Mouse (Mus musculus): Measurements from ENCODE around the gene Hnrnpl. TPM values are rescaled to one million over a fixed set of nuclear protein-coding genes. Genes with fewer than 3 reads are reported as not detected.

Hnrnpl gene
- polyA plus RNA-seq, 1 experiment from 2014 or later: 323 TPM

- WGBS: 88% methylated on average over 9 of the region's 9 CpGs
- peaks cover 85% of the 10 kb centered on the region for H3K4me1 ChIP-seq
- no peak for ATAC-seq (ENCODE audit: low FRiP score, low read depth)
Observed at GRCm38 (mm10) chr7:28816201-28816600, 7.9 kb downstream of the Hnrnpl start.

DNA sequence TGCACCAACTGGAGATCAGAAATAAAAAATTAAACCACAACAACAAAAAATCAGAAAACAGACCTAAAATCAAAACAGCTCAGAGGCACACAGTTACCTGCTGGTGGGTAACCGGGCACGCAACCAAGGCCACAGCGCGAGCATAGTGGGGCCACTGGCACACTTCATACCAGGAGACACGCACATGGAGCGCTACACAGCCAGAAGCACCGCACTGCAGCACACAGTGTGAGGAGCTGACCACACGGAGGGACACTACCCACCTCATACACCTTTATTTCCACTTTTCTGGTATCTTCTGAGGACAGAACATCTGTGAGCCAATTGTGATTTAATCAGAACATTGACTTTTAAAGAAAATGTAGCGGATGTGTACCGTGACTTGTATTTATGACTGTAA lies 8.6 kb downstream of the Hnrnpl start:
- Histone ChIP-seq H3K9me3 (no peaks in the 10 kb centered on the region), H3K4me2 (replicated peaks) (no peak overlapping the region), H3K4me3 (no peak overlapping the region), H3K9ac (replicated peaks) (no peak overlapping the region), H3K27ac (replicated peaks) (no peak overlapping the region), H3K36me3 (peaks cover 97% of the 10 kb centered on the region), H3K4me1 (peaks cover 83% of the 10 kb centered on the region), H3K27me3 (no peaks in the 10 kb centered on the region)
- 96% methylated on average over 10 of the region's 10 CpGs for WGBS
- no peak for ATAC-seq (ENCODE audit: low FRiP score, low read depth)

More at GRCm38 (mm10) chr7:28816201-28816600, 7.9 kb downstream of the Hnrnpl start:
- peaks cover 90% of the 10 kb centered on the region for H3K36me3 ChIP-seq
- H3K9ac ChIP-seq (replicated peaks): 0 out of 2 replicates have a peak overlapping the region, but pooled peaks have one; percentile 15
- no peak overlapping the region for H3K27ac ChIP-seq (replicated peaks)
- no peak overlapping the region for H3K4me2 ChIP-seq (replicated peaks)
- H3K27me3 ChIP-seq: no peaks in the 10 kb centered on the region
- H3K4me3 ChIP-seq: peak overlapping the region; percentile 7; the same call in 1 of the 2 replicates
- no peaks in the 10 kb centered on the region for H3K9me3 ChIP-seq

DNA sequence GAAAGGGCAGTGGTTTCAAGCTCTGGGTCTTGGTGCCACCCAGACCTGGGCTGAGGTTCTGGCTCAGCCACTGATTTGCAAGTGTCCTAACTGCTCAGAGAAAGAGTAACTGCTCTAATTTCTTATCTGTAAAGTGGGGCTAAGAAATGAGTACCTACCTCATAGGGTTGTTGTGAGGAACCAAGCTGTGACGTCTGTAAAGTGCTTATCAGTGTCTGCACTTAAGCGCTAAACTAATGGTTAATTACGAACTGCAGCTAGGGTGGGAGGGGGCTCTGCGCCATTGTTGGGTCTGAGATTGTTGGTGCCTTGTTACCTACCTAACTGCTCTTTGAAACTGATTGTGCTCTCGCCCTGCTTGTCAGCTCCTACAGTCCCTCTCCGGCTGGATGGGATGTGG lies 9.2 kb downstream of the Hnrnpl start:
- Histone ChIP-seq H3K4me3 (no peak overlapping the region), H3K27ac (replicated peaks) (no peak overlapping the region), H3K36me3 (peaks cover 98% of the 10 kb centered on the region), H3K9me3 (no peaks in the 10 kb centered on the region), H3K4me1 (peaks cover 77% of the 10 kb centered on the region), H3K4me2 (replicated peaks) (peak overlapping the region; percentile 7; the same call in 1 of the 2 replicates), H3K27me3 (no peaks in the 10 kb centered on the region), H3K9ac (replicated peaks) (no peak overlapping the region)
- ATAC-seq (ENCODE audit: low FRiP score, low read depth): no peak
- 68% methylated on average over 6 of the region's 6 CpGs for WGBS

DNA sequence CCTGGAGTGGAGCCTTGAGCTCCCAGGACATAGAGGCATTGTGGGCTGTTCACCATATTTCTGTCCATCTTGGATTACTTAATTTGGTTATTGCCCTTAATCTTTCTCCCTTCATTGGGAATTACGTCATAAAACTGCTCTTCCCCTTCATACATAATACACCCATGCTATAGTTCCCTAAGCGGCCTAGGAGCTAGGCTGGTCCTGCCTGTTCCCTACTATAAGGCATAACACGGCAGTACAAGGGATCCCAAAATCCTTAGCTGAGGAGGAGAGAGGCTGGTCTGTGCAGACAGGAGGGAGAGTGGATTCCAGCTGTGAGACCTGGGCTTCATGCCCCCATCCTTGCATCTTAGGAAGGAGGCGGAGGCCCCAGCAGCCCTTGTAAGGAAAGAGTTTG lies 9.6 kb downstream of the Hnrnpl start:
- Histone ChIP-seq H3K27me3 (no peaks in the 10 kb centered on the region), H3K9me3 (no peaks in the 10 kb centered on the region), H3K4me2 (replicated peaks) (no peak overlapping the region; the same call in 1 of the 2 replicates), H3K9ac (replicated peaks) (no peak overlapping the region), H3K4me3 (no peak overlapping the region), H3K4me1 (peaks cover 73% of the 10 kb centered on the region), H3K27ac (replicated peaks) (no peak overlapping the region), H3K36me3 (peaks cover 98% of the 10 kb centered on the region)
- WGBS: 81% methylated on average over 4 of the region's 4 CpGs
- ATAC-seq (ENCODE audit: low FRiP score, low read depth): no peak

GRCm38 (mm10) chr7:28818436-28818835 lies 10.1 kb downstream of the Hnrnpl start:
- H3K27ac ChIP-seq (replicated peaks): no peak overlapping the region
- no peaks in the 10 kb centered on the region for H3K9me3 ChIP-seq
- H3K9ac ChIP-seq (replicated peaks): no peak overlapping the region
- peaks cover 93% of the 10 kb centered on the region for H3K36me3 ChIP-seq
- peaks cover 68% of the 10 kb centered on the region for H3K4me1 ChIP-seq
- ATAC-seq (ENCODE audit: low FRiP score, low read depth): no peak
- H3K4me3 ChIP-seq: no peak overlapping the region
- H3K27me3 ChIP-seq: no peaks in the 10 kb centered on the region
- no peak overlapping the region for H3K4me2 ChIP-seq (replicated peaks)
- WGBS: 84% methylated on average over 18 of the region's 18 CpGs

DNA sequence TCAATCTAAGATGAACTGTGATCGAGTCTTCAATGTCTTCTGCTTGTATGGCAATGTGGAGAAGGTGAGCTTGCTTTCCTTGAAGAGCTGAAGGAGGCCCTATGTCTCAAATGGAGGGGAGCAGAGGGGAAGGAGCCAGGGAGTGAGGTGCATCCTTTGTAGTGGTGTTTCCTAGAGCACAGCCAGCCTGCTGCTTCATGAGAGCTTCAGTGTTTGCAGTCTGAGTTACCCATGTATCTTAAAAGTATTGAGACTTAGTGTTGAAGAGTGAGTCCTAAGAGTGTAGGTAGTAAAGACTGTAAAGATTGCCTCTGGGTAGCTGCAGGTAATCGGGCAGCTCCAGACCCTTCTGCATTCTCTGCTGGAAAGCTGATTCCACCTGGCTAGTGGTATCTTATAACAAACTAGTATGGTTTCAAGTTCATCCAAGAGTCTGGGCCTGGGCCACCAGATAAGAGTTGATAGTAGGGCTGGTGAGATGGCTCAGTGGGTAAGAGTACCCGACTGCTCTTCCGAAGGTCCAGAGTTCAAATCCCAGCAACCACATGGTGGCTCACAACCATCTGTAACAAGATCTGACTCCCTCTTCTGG lies 10.6 kb downstream of the Hnrnpl start:
- Histone ChIP-seq H3K27ac (replicated peaks) (no peak overlapping the region), H3K9ac (replicated peaks) (no peak overlapping the region), H3K36me3 (peaks cover 88% of the 10 kb centered on the region), H3K4me1 (peaks cover 63% of the 10 kb centered on the region), H3K9me3 (no peaks in the 10 kb centered on the region), H3K27me3 (no peaks in the 10 kb centered on the region), H3K4me3 (no peak overlapping the region), H3K4me2 (replicated peaks) (no peak overlapping the region)
- ATAC-seq (ENCODE audit: low FRiP score, low read depth): no peak
- WGBS: 90% methylated on average over 4 of the region's 4 CpGs

- Histone ChIP-seq H3K36me3 (peaks cover 82% of the 10 kb centered on the region), H3K9ac (replicated peaks) (no peak overlapping the region), H3K27ac (replicated peaks) (peak overlapping the region; percentile 69; the same call in 1 of the 2 replicates), H3K9me3 (no peaks in the 10 kb centered on the region), H3K4me3 (no peak overlapping the region), H3K4me1 (peaks cover 59% of the 10 kb centered on the region), H3K4me2 (replicated peaks) (no peak overlapping the region), H3K27me3 (no peaks in the 10 kb centered on the region)
- WGBS: 76% methylated on average over 4 of the region's 4 CpGs
- no peak for ATAC-seq (ENCODE audit: low FRiP score, low read depth)
Observed at GRCm38 (mm10) chr7:28819571-28819970, 11.2 kb downstream of the Hnrnpl start.

- Histone ChIP-seq H3K4me2 (replicated peaks) (no peak overlapping the region), H3K27me3 (no peaks in the 10 kb centered on the region), H3K4me3 (no peak overlapping the region), H3K9me3 (no peaks in the 10 kb centered on the region), H3K36me3 (peaks cover 72% of the 10 kb centered on the region), H3K9ac (replicated peaks) (no peak overlapping the region), H3K4me1 (peaks cover 56% of the 10 kb centered on the region), H3K27ac (replicated peaks) (peak overlapping the region; percentile 69)
- ATAC-seq (ENCODE audit: low FRiP score, low read depth): peak; percentile 38; the same call in 1 of the 2 replicates
- WGBS: 44% methylated on average over 12 of the region's 12 CpGs
Observed at GRCm38 (mm10) chr7:28820358-28821260, 12.3 kb downstream of the Hnrnpl start.

GRCm38 (mm10) chr7:28821261-28821831 lies 13.0 kb downstream of the Hnrnpl start:
- Histone ChIP-seq H3K9me3 (no peaks in the 10 kb centered on the region), H3K4me1 (peaks cover 56% of the 10 kb centered on the region), H3K27me3 (no peaks in the 10 kb centered on the region), H3K4me2 (replicated peaks) (no peak overlapping the region), H3K36me3 (peaks cover 64% of the 10 kb centered on the region), H3K4me3 (no peak overlapping the region), H3K27ac (replicated peaks) (peak overlapping the region; percentile 69; the same call in 1 of the 2 replicates), H3K9ac (replicated peaks) (no peak overlapping the region)
- no peak for ATAC-seq (ENCODE audit: low FRiP score, low read depth)
- WGBS: 80% methylated on average over 10 of the region's 10 CpGs

DNA sequence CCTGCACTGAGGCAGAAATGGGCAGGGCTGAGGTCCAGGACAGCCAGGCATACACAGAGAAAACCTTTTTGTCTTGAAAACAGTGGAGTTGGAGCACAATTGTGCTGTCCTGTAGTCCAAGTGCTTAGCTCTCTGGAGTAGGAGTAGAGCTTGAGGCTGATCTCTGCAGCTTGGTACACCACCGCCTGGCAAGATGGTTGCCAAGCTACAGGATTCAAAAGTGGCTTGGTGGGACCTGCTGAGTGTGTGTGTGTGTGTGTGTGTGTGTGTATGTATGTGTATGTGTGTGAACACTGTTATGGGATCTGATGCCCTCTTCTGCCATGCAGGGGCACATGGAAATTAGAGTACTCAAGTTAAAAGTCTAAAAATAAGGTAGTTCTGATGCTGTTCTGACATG lies 14.2 kb downstream of the Hnrnpl start:
- H3K36me3 ChIP-seq: peaks cover 52% of the 10 kb centered on the region
- peak overlapping the region; percentile 39; the same call in 1 of the 2 replicates for H3K27ac ChIP-seq (replicated peaks)
- H3K27me3 ChIP-seq: no peaks in the 10 kb centered on the region
- H3K4me1 ChIP-seq: peaks cover 45% of the 10 kb centered on the region
- H3K9ac ChIP-seq (replicated peaks): no peak overlapping the region
- ATAC-seq (ENCODE audit: low FRiP score, low read depth): no peak
- no peak overlapping the region for H3K4me2 ChIP-seq (replicated peaks)
- WGBS: 86% methylated on average over 1 of the region's 1 CpGs
- no peak overlapping the region for H3K4me3 ChIP-seq
- H3K9me3 ChIP-seq: no peaks in the 10 kb centered on the region

- Histone ChIP-seq H3K4me3 (no peak overlapping the region), H3K4me1 (peaks cover 38% of the 10 kb centered on the region), H3K27ac (replicated peaks) (peak overlapping the region; percentile 39; the same call in 1 of the 2 replicates), H3K9ac (replicated peaks) (no peak overlapping the region), H3K4me2 (replicated peaks) (no peak overlapping the region), H3K9me3 (no peaks in the 10 kb centered on the region), H3K27me3 (no peaks in the 10 kb centered on the region), H3K36me3 (peaks cover 45% of the 10 kb centered on the region)
- ATAC-seq (ENCODE audit: low FRiP score, low read depth): no peak
- 60% methylated on average over 10 of the region's 10 CpGs for WGBS
Observed at GRCm38 (mm10) chr7:28822993-28823903, 14.9 kb downstream of the Hnrnpl start.

Data from midbrain, embryonic 12.5 days (tissue).